Mouse (Mus musculus): ENCODE data around the gene Kyat1.

Gene Kyat1

DNA sequence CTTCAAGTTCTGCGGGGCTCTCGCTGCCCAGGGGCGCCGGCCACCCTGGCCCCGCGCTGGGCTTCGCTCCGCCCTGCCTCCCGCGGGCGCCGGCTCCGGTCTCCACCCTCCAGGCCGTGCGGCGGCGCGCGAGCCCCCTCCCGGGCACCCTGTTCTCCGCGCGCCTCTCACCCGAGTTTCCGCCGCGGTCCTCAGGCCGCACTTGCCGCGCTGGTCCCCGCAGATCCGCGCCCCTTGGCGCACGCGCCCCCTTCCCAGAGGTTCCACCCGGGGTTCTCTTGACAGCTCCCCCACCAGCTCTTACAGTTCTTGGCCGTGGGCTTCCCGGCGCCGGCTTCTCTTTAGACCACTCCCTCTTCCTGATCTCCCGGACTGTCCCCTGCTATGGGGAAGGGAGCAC is 32.2 kb upstream of the Kyat1 start:
- no peaks in the 10 kb centered on the region for H3K27me3 ChIP-seq (ENCODE audit: control insufficient read depth, insufficient read depth, low read length, poor library complexity, severe bottlenecking)
- H3K36me3 ChIP-seq (ENCODE audit: control insufficient read depth, insufficient read depth, low read length, poor library complexity, severe bottlenecking), result no peaks in the 10 kb centered on the region; the same call in 1 of the 2 replicates
- DNase-seq (ENCODE audit: low read depth, low spot score), result no peak

DNA sequence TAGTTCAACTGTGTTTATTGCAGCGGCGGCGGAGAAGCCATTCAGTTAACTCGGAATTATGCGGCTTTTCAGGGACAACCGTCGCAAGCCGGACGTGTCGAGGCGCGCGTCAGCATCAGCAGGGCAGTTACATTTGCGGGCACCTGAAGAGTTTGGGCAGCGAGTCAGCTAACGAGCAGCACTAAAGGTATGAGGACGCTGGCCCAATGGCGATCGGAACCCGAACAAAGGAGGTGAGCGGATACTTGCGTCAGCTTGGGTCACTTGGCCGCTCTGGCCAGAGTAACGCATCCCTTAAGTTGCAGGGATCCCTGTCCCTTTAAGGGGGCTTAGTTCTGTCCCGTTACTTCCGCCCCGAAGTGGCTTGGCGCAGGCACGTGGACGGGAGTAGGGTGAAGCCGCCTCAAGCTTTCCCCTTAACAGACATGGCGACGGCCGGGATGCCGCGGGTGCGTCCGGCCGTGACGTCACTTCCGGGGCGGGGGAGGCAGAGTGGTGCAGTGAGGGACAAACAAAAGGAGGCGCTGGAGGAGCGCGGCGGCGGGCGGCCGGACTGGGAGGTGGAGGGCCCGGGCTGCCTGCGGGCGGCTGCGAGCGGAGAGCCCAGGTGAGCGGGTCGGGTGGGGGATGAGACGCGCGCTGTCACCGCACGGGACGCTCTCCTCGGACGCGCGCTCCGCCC is 31.7 kb upstream of the Kyat1 start, which contains the start of gene Lrrc8a:
TSS of gene Lrrc8a (plus strand) at position 517 of the 682 bp plus-strand sequence.
- Histone ChIP-seq H3K36me3 (ENCODE audit: control insufficient read depth, insufficient read depth, low read length, poor library complexity, severe bottlenecking) (no peaks in the 10 kb centered on the region; the same call in 1 of the 2 replicates), H3K27me3 (ENCODE audit: control insufficient read depth, insufficient read depth, low read length, poor library complexity, severe bottlenecking) (no peaks in the 10 kb centered on the region)
- peak; percentile 99 for DNase-seq (ENCODE audit: low read depth, low spot score)

DNA sequence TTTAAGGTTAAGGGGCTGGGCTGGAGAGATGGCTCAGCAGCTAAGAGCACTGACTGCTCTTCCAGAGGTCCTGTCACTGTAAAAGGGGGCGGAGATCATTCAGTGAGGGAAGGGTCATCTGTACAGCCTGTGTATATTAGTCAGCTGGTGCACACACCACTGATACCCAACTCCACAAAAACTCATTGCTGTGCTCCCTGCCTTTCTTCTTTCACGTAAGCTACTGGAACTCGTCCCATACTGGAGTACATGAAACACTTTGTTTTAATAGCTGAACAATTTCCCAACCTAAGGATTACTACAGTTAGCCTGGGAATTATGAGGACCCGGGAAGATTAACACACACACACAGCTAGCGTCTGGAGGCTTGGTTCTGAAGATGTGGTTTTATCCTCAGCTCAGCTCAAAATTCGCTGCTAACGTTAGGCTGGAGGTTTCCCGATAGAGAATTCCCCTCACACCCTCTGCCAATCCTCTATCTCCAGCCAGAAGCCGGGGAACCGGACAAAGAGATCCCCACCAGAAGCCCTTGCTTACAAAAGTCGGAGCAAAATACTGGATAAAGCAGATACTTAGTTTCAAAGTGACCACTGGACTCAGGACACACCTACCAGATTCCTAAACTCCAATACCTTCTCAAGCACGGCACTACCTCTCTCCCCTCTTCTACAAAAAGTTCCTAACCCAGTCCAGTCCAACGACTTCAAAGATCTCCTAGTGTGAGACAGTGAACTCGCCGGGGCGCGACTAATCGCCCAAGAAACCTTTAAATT is 31.0 kb upstream of the Kyat1 start:
- DNase-seq (ENCODE audit: low read depth, low spot score), result no peak
- H3K36me3 ChIP-seq (ENCODE audit: control insufficient read depth, insufficient read depth, low read length, poor library complexity, severe bottlenecking), result no peaks in the 10 kb centered on the region; the same call in 1 of the 2 replicates

DNA sequence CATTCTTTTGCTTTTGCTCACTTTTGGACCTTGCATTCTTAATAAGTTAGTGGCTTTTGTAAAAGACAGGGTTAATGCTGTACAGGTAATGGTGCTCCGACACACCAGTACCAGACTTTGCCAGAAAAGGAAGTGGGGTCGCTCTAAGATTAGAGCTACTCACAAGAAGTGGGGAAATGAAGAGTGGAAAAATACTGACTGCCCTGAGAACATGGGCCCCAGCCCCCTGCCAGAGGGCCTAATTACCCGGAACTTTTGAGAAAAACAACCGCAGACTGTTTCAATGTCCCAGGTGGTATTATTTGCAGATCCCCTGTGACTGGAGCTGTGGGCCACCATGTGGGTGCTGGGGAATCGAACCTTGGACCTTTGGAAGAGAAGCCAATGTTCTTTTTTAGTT is 29.9 kb upstream of the Kyat1 start:
- H3K36me3 ChIP-seq (ENCODE audit: control insufficient read depth, insufficient read depth, low read length, poor library complexity, severe bottlenecking), result no peaks in the 10 kb centered on the region; the same call in 1 of the 2 replicates
- peak; percentile 50 for DNase-seq (ENCODE audit: low read depth, low spot score)
- no peaks in the 10 kb centered on the region for H3K27me3 ChIP-seq (ENCODE audit: control insufficient read depth, insufficient read depth, low read length, poor library complexity, severe bottlenecking)

More for the DNA sequence above, 31.0 kb upstream of the Kyat1 start:
- no peaks in the 10 kb centered on the region for H3K27me3 ChIP-seq (ENCODE audit: control insufficient read depth, insufficient read depth, low read length, poor library complexity, severe bottlenecking)

DNA sequence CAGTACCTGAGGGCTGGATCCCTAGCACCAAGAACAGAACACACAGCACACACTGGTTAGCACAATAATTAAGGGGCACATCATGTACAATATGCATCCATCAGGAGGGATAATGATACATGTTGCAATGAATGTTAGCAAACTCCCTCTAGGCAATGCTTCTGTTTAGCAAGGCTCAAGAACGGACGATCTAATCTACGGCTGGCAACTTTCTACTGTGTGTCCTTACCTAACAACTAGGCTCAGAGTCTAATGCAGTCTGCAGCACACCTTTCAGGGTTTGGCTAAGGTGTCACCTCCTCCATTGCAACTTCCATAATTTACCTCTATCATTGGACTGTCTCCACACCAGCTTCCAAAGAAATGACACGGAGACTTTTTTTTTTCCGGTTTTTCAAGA is 10.6 kb upstream of the Kyat1 start:
- Histone ChIP-seq H3K36me3 (ENCODE audit: control insufficient read depth, insufficient read depth, low read length, poor library complexity, severe bottlenecking) (no peaks in the 10 kb centered on the region), H3K27me3 (ENCODE audit: control insufficient read depth, insufficient read depth, low read length, poor library complexity, severe bottlenecking) (no peaks in the 10 kb centered on the region)
- DNase-seq (ENCODE audit: low read depth, low spot score), result no peak

DNA sequence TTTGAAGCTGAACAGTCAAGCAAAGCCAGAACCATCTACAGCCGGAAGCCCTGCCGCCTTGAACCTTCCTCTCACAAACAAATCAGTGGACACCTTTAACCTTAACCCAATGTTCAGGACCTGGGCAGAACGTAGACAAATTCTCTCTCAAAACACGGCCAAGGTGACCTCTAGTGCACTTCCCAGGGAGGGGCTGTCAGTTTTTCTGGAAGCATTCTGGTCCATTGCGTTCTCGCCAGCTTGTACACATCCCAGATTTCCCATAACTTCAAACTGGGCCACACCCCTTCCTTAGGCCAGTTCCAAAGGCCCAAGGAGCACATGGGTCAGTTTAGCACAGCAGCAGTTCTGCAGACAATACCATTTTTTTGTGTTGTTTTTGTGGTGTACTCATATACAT is 9.8 kb upstream of the Kyat1 start:
- no peak for DNase-seq (ENCODE audit: low read depth, low spot score)
- H3K36me3 ChIP-seq (ENCODE audit: control insufficient read depth, insufficient read depth, low read length, poor library complexity, severe bottlenecking), result no peaks in the 10 kb centered on the region
- H3K27me3 ChIP-seq (ENCODE audit: control insufficient read depth, insufficient read depth, low read length, poor library complexity, severe bottlenecking), result no peaks in the 10 kb centered on the region

DNA sequence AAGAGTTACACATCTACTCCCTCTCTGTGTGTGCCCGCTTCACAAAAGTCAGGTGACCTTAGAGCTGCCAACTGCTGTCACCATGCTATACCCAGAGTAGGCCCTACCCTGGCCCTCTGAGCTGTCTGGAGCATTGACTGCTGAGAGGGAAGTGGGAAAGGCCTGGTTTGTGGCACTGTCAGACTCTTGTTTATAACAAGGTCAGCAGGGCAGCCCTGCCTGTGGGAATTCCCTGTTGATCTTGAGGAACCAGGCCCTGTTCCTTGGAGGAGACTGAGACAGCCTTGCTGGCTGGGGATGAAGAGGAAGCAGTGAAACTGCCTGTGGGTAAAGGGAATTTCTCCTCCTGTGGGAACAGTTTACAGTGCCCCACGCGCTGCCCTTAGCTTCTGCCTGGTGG is 9.1 kb upstream of the Kyat1 start:
- H3K27me3 ChIP-seq (ENCODE audit: control insufficient read depth, insufficient read depth, low read length, poor library complexity, severe bottlenecking), result no peaks in the 10 kb centered on the region
- no peak for DNase-seq (ENCODE audit: low read depth, low spot score)
- H3K36me3 ChIP-seq (ENCODE audit: control insufficient read depth, insufficient read depth, low read length, poor library complexity, severe bottlenecking), result no peaks in the 10 kb centered on the region

DNA sequence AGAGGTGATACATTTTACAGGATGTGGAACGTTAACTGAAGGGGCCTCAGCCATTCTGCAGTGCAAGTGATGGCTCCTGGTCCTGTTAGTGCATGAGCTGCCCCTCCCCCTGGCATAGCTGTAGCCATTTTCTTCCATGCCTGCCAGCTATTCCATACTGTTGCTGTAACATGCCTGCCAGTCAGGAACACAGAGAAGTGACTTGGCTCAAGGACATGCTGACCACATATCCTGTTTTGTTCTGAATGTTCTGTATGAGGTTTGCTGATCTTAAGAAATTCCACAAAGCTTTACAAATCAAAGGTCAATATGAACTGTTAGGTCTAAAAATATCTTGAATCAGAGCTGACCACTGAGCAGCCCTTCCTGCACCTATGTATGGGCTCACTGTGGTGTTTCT is 7.3 kb upstream of the Kyat1 start:
- no peak for DNase-seq (ENCODE audit: low read depth, low spot score)
- H3K36me3 ChIP-seq (ENCODE audit: control insufficient read depth, insufficient read depth, low read length, poor library complexity, severe bottlenecking), result no peaks in the 10 kb centered on the region

DNA sequence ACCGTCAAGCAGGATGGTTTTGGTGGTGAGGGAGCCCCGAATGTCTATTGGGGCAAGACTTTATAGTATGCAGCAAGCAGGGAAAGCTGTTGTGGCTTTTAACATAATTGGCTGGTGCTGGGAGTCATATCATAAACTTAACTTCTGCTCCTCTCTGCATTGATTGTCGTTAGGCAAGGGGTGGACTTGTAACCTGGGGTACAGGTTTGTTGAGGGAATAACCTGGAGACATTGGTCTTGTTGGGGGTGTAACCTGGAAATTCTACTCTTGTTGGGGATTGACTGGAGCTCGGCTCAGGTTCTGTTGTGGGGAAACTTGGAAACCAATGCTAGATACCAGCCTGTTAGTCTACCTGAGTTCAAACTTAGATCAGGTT is 6.5 kb upstream of the Kyat1 start:
- no peak for DNase-seq (ENCODE audit: low read depth, low spot score)
- H3K27me3 ChIP-seq (ENCODE audit: control insufficient read depth, insufficient read depth, low read length, poor library complexity, severe bottlenecking), result no peaks in the 10 kb centered on the region
- no peaks in the 10 kb centered on the region for H3K36me3 ChIP-seq (ENCODE audit: control insufficient read depth, insufficient read depth, low read length, poor library complexity, severe bottlenecking)

More for the DNA sequence above, 7.3 kb upstream of the Kyat1 start:
- H3K27me3 ChIP-seq (ENCODE audit: control insufficient read depth, insufficient read depth, low read length, poor library complexity, severe bottlenecking), result no peaks in the 10 kb centered on the region

DNA sequence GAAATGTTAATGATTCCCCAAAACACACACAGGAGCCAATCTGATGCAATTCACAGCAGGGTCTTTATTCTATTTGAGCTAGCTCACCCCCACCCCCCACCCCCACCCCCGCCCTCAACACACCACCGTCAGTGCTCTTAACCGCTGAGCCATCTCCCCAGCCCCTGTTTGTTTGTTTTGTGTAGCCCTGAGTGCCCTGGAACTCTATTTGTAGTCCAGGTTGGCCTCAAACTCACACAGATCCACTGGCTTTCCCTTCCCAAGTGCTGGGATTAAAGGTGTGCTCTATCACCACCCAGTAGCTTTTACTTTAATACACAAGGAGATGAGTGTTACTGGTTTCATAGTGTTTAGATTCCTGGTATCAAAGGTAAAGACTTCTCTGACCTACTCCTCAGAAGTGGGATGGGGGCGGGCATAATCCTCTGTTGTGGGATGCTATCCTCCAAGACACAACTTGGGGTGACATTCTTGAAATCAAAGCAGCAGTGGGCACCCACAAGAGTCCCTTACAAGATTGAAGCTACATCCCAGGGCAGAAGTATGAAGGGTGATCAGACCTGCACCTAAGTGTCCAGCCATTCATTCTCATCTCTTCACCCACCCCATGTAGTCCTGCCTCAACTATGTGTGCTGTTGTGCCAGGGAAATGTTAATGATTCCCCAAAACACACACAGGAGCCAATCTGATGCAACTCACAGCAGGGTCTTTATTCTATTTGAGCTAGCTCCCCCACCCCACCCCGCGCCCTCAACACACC is 5.9 kb upstream of the Kyat1 start:
- no peak for DNase-seq (ENCODE audit: low read depth, low spot score)
- H3K27me3 ChIP-seq (ENCODE audit: control insufficient read depth, insufficient read depth, low read length, poor library complexity, severe bottlenecking), result no peaks in the 10 kb centered on the region
- H3K36me3 ChIP-seq (ENCODE audit: control insufficient read depth, insufficient read depth, low read length, poor library complexity, severe bottlenecking), result no peaks in the 10 kb centered on the region

DNA sequence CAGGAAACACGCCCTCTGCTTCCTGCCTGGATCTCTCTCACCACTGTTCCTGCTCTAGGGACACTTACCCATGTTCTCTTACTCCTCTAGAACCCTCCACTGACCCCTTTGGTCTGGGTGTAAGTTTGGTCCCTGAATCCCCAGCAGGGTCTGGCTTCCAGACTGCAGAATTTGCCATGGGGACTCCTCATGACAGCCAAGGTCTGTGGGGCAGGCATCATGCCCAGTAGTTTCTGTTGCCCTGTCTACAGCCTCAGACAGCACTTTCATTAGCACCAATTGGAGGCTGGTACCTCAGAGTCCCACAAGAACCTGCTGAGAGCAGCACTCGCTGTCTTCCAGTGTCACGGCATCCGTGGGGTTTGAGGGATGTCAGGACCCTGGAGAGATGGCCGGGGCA is 2.2 kb upstream of the Kyat1 start:
- no peaks in the 10 kb centered on the region for H3K36me3 ChIP-seq (ENCODE audit: control insufficient read depth, insufficient read depth, low read length, poor library complexity, severe bottlenecking)
- DNase-seq (ENCODE audit: low read depth, low spot score), result no peak
- H3K27me3 ChIP-seq (ENCODE audit: control insufficient read depth, insufficient read depth, low read length, poor library complexity, severe bottlenecking), result no peaks in the 10 kb centered on the region

DNA sequence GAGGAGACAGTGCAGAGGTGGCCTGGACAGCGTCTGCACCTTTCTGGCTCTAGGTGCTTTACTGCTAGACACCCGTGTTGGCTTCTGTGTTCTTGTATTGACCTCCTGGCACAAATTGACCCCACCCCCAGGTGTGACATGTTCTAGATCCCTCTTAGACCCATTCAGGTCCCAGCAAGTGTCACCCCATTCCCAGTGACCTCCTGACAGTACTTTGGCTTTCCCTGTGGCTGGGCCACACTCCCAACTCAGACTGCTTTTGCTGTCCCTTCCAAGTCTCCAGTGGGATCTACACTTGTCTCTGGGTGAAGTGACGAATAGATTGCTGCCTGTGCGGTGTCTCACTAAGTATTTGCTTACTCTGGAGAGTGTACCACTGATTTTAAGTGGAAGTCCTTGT is 1.8 kb upstream of the Kyat1 start:
- Histone ChIP-seq H3K27me3 (ENCODE audit: control insufficient read depth, insufficient read depth, low read length, poor library complexity, severe bottlenecking) (no peaks in the 10 kb centered on the region), H3K36me3 (ENCODE audit: control insufficient read depth, insufficient read depth, low read length, poor library complexity, severe bottlenecking) (no peaks in the 10 kb centered on the region)
- no peak for DNase-seq (ENCODE audit: low read depth, low spot score)

DNA sequence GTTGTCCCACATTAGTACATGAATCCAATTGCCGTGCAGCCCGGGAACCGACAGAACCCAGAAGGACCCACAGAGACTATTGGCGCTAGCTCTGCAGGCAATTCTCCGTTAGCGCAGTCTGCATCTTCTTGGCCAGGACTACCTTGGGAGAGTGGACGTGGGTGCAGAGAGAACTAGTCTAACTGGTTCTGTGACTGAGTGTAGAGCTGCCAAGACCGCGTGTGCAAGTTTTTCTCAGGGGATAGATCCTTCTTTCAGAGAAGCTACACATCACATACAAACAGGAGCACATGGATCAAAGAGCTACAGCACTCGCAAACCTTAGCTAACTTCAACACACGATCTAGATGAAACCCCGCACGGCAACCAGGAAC is 405 bp downstream of the Kyat1 start:
- Histone ChIP-seq H3K36me3 (ENCODE audit: control insufficient read depth, insufficient read depth, low read length, poor library complexity, severe bottlenecking) (no peaks in the 10 kb centered on the region), H3K27me3 (ENCODE audit: control insufficient read depth, insufficient read depth, low read length, poor library complexity, severe bottlenecking) (no peaks in the 10 kb centered on the region)
- no peak for DNase-seq (ENCODE audit: low read depth, low spot score)

DNA sequence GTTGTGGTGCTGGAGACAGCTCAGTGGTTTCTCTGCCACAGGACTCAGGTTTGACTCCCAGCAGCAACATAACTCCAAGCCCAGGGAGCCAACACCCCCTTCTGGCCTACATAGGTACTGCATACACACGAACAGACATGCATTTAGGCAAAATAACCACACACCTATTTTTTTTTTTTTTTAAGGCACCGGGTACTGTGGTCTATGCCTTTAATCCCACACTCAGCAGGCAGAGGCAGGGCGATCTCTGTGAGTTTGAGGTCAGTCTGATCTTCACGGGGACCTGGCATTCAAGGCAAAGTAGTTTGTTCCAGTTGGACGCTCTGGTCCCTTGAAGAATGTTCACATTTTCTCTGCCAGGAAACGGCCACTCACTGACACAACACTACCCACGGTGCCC is 2.2 kb downstream of the Kyat1 start:
- no peaks in the 10 kb centered on the region for H3K27me3 ChIP-seq (ENCODE audit: control insufficient read depth, insufficient read depth, low read length, poor library complexity, severe bottlenecking)
- H3K36me3 ChIP-seq (ENCODE audit: control insufficient read depth, insufficient read depth, low read length, poor library complexity, severe bottlenecking), result no peaks in the 10 kb centered on the region
- peak; percentile 73 for DNase-seq (ENCODE audit: low read depth, low spot score)

DNA sequence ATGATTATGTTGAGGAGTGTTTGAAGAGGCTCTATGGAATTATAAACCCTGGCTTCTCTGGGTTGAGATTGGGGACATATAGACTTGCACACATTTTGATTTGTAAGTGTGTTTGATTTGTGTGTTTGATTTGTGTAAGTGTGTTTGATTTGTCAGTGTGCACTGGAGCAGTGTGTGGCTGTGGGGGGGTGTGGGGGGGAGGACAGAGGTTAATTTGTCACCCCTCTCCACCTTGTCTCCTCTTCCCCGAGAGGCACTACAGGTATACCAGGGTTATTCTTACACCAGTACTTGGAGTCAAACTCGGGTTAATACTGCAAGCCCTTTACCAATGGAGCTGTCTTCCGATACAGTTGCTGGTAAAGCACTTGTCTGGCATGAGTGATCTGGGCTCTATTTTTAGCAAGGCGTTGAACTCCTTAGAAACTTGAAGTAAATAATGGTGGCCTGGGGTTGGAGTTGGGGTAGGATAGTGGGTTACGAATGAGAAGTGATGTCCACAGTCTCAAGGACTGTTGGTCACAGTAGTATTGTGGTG is 5.2 kb downstream of the Kyat1 start:
- no peaks in the 10 kb centered on the region for H3K27me3 ChIP-seq (ENCODE audit: control insufficient read depth, insufficient read depth, low read length, poor library complexity, severe bottlenecking)
- no peaks in the 10 kb centered on the region for H3K36me3 ChIP-seq (ENCODE audit: control insufficient read depth, insufficient read depth, low read length, poor library complexity, severe bottlenecking)
- no peak for DNase-seq (ENCODE audit: low read depth, low spot score)

Measured in splenic B cell, adult 2 months (primary cell).